Mouse (Mus musculus): ENCODE results near the gene Kcne1.

- no peak for TF ChIP-seq CTCF (IDR thresholded peaks at IDR 0.05)
- TF ChIP-seq POLR2A (IDR thresholded peaks at IDR 0.05; ENCODE audit: insufficient read depth, low read depth, low read length), result no peak
- TF ChIP-seq EP300 (IDR thresholded peaks at IDR 0.05; ENCODE audit: insufficient read depth, low read depth, low read length), result no peak
These were observed 41.9 kb upstream of the Kcne1 start for GRCm38 (mm10) chr16:92401206-92401605.

Measured in heart, adult 2 months (tissue).